Mouse (Mus musculus) right cerebral cortex, adult 2 months (tissue): ENCODE measurements around the gene Fcrl5.
A peak's percentile ranks its signal among the peaks of the same experiment; 100 is the strongest.
"Not testable (repeated sequence)": the region's sequence is repeated elsewhere in the genome, so short reads cannot be mapped to it uniquely, and the experiment has no call there.

Experiments
- DNase-seq, 2 experiments: peaks; one replicate each; pipeline ENCODE4 v3.0.0; 2021 to 2022; ENCODE audit warnings: low spot score in 2 of 2

The Fcrl5 gene

GRCm38 (mm10) chr3:87435479-87435878 lies at the start of gene Fcrl5:
Fcrl5 (plus strand) TSS chr3:87435773.
- DNase-seq: no peak

GRCm38 (mm10) chr3:87390935-87391334 lies 44.6 kb upstream of the Fcrl5 start:
- DNase-seq: no peak

- DNase-seq: no peak
Observed at GRCm38 (mm10) chr3:87398809-87399208, 36.8 kb upstream of the Fcrl5 start.

- no peak for DNase-seq
Observed at GRCm38 (mm10) chr3:87399906-87400305, 35.7 kb upstream of the Fcrl5 start.

- no peak for DNase-seq
Observed at GRCm38 (mm10) chr3:87401321-87401720, 34.3 kb upstream of the Fcrl5 start.

- no peak for DNase-seq
Observed at GRCm38 (mm10) chr3:87408171-87408570, 27.4 kb upstream of the Fcrl5 start.

- DNase-seq: no peak
Observed at GRCm38 (mm10) chr3:87409196-87409935, 26.2 kb upstream of the Fcrl5 start.

- DNase-seq: no peak
Observed at GRCm38 (mm10) chr3:87410605-87411004, 25.0 kb upstream of the Fcrl5 start.

- peak; percentile 4 to 10 for DNase-seq
Observed at GRCm38 (mm10) chr3:87411150-87411549, 24.4 kb upstream of the Fcrl5 start.

GRCm38 (mm10) chr3:87420645-87421044 lies 14.9 kb upstream of the Fcrl5 start:
- DNase-seq: no peak

- DNase-seq: no peak
Observed at GRCm38 (mm10) chr3:87422386-87422910, 13.1 kb upstream of the Fcrl5 start.

GRCm38 (mm10) chr3:87440586-87440985 lies 5.0 kb downstream of the Fcrl5 start:
- DNase-seq: no peak

- no peak for DNase-seq
Observed at GRCm38 (mm10) chr3:87443968-87444367, 8.4 kb downstream of the Fcrl5 start.

GRCm38 (mm10) chr3:87465454-87465853 lies 29.9 kb downstream of the Fcrl5 start:
- no peak for DNase-seq

GRCm38 (mm10) chr3:87467011-87467410 lies 31.4 kb downstream of the Fcrl5 start:
- DNase-seq: no peak

- no peak for DNase-seq
Observed at GRCm38 (mm10) chr3:87467416-87467815, 31.8 kb downstream of the Fcrl5 start.

GRCm38 (mm10) chr3:87477948-87478347 lies 42.4 kb downstream of the Fcrl5 start:
- not testable (repeated sequence) for DNase-seq

GRCm38 (mm10) chr3:87478596-87478995 lies 43.0 kb downstream of the Fcrl5 start:
- not testable (repeated sequence) for DNase-seq

- DNase-seq: not testable (repeated sequence)
Observed at GRCm38 (mm10) chr3:87479230-87479629, 43.7 kb downstream of the Fcrl5 start.

- DNase-seq: no peak
Observed at GRCm38 (mm10) chr3:87487392-87487791, 51.8 kb downstream of the Fcrl5 start.

- no peak for DNase-seq
Observed at GRCm38 (mm10) chr3:87487911-87488310, 52.3 kb downstream of the Fcrl5 start.

GRCm38 (mm10) chr3:87498266-87498665 lies 62.7 kb downstream of the Fcrl5 start:
- no peak for DNase-seq

GRCm38 (mm10) chr3:87499072-87499471 lies 63.5 kb downstream of the Fcrl5 start:
- peak; percentile 84 to 87 for DNase-seq
